Mouse (Mus musculus): Measurements from ENCODE around the gene Pdcd1lg2.

DNA sequence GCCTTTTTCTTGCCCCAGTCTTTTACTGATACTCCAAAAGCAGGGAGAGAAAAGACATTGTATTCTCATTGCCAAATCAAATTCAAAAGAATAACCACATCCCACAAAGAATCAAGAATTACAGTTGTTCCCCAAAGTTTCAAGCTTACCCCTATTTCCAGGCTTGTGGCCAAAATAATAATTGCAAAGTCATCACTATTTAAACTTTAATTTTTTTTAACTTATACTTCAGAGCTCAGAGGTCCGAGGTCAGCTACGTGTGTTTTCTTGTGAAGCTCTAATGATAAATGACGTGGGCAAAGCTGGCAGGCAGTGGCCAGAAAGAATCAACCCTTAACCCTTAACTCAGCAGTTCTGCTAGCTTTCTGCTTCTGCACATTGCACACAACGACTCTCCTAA, 67.9 kb downstream of the Pdcd1lg2 start:
- TF ChIP-seq CTCF (IDR thresholded peaks at IDR 0.05; ENCODE audit: borderline replicate concordance, control insufficient read depth, extremely low read depth, insufficient read depth, low read length, poor library complexity) (no peak), POLR2A (IDR thresholded peaks at IDR 0.05; ENCODE audit: control insufficient read depth, extremely low read depth, insufficient read depth, low read length, poor library complexity) (no peak)

Data from thymus, adult 2 months (tissue).